Mouse (Mus musculus) neural tube, embryonic 14.5 days (tissue): Measurements from ENCODE around the gene Mylk4. TPM values are rescaled to one million over a fixed set of nuclear protein-coding genes. Genes with fewer than 3 reads are reported as not detected.

Experiments used
- ATAC-seq: fragments of 200-750 bp; cut with Nextera tagmentation; 2 replicates; pipeline ENCODE4 v1.8.0; 2017; ENCODE audit warnings: low read depth, mild to moderate bottlenecking, moderate TSS enrichment, moderate library complexity
- H3K27ac ChIP-seq: fragments of 300-500 bp; sonication (generic); 2 replicates; pipeline ENCODE4 v1.5.1; 2014; ENCODE audit warnings: low read depth, mild to moderate bottlenecking, control low read depth, low read length, moderate library complexity, mixed read lengths
- H3K27me3 ChIP-seq: fragments of 300-500 bp; sonication (generic); 2 replicates; pipeline ENCODE4 v1.6.1; 2014; ENCODE audit warnings: low read length; ENCODE audit not compliant: control insufficient read depth, insufficient read depth
- H3K36me3 ChIP-seq: fragments of 300-500 bp; sonication (generic); 2 replicates; pipeline ENCODE4 v1.6.1; 2014; ENCODE audit warnings: low read length, mixed read lengths; ENCODE audit not compliant: control insufficient read depth, insufficient read depth
- H3K4me1 ChIP-seq: fragments of 300-500 bp; sonication (generic); 2 replicates; pipeline ENCODE4 v1.6.1; 2014; ENCODE audit warnings: low read length; ENCODE audit not compliant: control insufficient read depth, insufficient read depth
- H3K4me2 ChIP-seq: fragments of 300-500 bp; sonication (generic); 2 replicates; pipeline ENCODE4 v1.6.1; 2014; ENCODE audit warnings: mild to moderate bottlenecking, low read depth, low read length, control low read depth
- H3K4me3 ChIP-seq: fragments of 300-500 bp; sonication (generic); 2 replicates; pipeline ENCODE4 v1.5.1; 2014; ENCODE audit warnings: low read depth, low read length, control low read depth, mixed read lengths
- H3K9ac ChIP-seq: fragments of 300-500 bp; sonication (generic); replicated peaks from 2 replicates; pipeline ENCODE4 v1.6.1; 2014; ENCODE audit warnings: low read depth, mild to moderate bottlenecking, control low read depth, low read length, mixed read lengths
- H3K9me3 ChIP-seq: fragments of 300-500 bp; sonication (generic); 2 replicates; pipeline ENCODE4 v1.6.1; 2016; ENCODE audit warnings: low read length; ENCODE audit not compliant: control insufficient read depth
- WGBS: fragments of 180-500 bp; shearing (Covaris S2); extraction: QIAGEN DNeasy Blood & Tissue Kit; methylation state at CpG from one replicate; pipeline ENCODE4 v1.1.7; 2014; 5-methylcytosine and 5-hydroxymethylcytosine counted together
- polyA plus RNA-seq: library from polyadenylated mRNA; unstranded; fragments of >200 nt; fragmentation: Nextera tagmentation; extraction: Ambion mirVana; gene quantifications from 2 replicates; pipeline ENCODE4 v1.2.1, GENCODE M21; 2014

Mylk4 gene
- polyA plus RNA-seq, 1 experiment from 2014 or later = 0.28 TPM

DNA sequence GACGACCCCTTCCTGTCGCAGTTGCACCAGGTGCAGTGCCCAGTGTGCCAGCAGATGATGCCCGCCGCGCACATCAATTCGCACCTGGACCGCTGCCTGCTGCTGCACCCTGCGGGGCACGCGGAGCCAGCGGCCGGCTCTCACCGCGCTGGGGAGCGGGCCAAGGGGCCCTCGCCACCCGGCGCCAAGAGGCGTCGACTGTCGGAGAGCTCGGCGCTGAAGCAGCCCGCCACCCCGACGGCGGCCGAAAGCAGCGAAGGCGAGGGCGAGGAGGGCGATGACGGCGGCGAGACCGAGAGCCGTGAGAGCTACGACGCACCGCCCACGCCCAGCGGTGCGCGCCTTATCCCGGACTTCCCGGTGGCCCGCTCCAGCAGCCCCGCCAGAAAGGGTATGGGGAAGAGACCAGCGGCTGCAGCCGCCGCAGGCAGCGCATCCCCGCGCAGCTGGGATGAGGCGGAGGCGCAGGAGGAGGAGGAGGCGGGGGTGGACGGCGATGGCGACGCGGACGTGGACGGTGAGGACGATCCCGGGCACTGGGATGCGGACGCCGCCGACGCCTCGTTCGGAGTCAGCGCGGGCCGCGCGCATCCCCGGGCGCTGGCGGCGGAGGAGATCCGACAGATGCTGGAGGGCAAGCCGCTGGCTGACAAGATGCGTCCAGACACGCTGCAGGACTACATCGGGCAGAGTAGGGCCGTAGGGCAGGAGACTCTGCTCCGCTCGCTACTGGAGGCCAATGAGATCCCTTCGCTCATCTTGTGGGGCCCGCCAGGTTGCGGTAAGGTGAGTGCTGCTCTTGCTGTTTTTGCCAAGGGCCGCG lies 18.7 kb upstream of the Mylk4 start, which contains the start of gene D930007J09Rik:
D930007J09Rik (minus strand) TSS at position 591 of the 823 bp plus-strand sequence.
- peak within 1 kb of the TSS; percentile 80 for H3K9ac ChIP-seq

DNA sequence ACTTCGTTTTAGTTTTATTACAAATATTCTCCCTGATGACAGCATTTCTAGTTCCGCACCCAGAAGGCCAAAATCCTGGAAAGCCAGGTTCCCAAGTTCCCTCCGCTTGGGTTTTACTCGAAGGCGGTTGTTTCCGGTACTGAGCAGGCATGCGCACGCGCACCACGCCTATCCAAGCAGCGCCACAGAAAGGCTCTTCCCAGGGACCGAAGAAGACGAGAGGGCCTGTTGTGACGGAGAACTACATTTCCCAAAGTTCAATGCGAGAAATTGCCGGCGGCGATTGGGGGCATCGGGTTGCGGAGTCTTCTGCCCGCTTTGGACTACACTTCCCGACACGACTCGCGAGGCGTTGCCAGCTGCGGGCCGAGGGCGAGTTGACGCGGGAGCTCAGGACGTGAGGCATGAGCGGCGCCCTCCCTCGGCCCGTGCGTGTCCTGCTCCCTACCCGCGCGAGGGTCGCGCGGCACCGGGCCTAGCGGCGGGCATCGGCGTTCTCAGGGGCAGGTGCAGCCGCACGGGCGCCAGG lies 18.0 kb upstream of the Mylk4 start, which contains the start of gene Wrnip1:
Wrnip1 (plus strand) TSS at position 346 of the 529 bp plus-strand sequence.
- under 1% methylated on average over 51 of the region's 51 CpGs for WGBS
- no peaks in the 10 kb centered on the region for H3K27me3 ChIP-seq
- peak within 1 kb of the TSS; percentile 66 for H3K4me2 ChIP-seq
- peaks cover 20% of the 10 kb centered on the region; the same call in 1 of the 2 replicates for H3K4me1 ChIP-seq
- H3K4me3 ChIP-seq = peak within 1 kb of the TSS; percentile 54
- peak; percentile 98 for ATAC-seq
- peaks cover 8% of the 10 kb centered on the region; the same call in 1 of the 2 replicates for H3K36me3 ChIP-seq
- peak within 1 kb of the TSS; percentile 80 for H3K9ac ChIP-seq
- H3K9me3 ChIP-seq = no peaks in the 10 kb centered on the region
- H3K27ac ChIP-seq = peak within 1 kb of the TSS; percentile 88

More for the DNA sequence above, 18.7 kb upstream of the Mylk4 start, which contains the start of gene D930007J09Rik:
- WGBS = under 1% methylated on average over 92 of the region's 95 CpGs
- peaks cover 12% of the 10 kb centered on the region; the same call in 1 of the 2 replicates for H3K36me3 ChIP-seq
- H3K27ac ChIP-seq = peak within 1 kb of the TSS; percentile 88
- ATAC-seq = peak; percentile 25
- peaks cover 20% of the 10 kb centered on the region; the same call in 1 of the 2 replicates for H3K4me1 ChIP-seq
- H3K27me3 ChIP-seq = no peaks in the 10 kb centered on the region
- peak within 1 kb of the TSS; percentile 54 for H3K4me3 ChIP-seq
- H3K9me3 ChIP-seq = no peaks in the 10 kb centered on the region
- H3K4me2 ChIP-seq = peak within 1 kb of the TSS; percentile 66

DNA sequence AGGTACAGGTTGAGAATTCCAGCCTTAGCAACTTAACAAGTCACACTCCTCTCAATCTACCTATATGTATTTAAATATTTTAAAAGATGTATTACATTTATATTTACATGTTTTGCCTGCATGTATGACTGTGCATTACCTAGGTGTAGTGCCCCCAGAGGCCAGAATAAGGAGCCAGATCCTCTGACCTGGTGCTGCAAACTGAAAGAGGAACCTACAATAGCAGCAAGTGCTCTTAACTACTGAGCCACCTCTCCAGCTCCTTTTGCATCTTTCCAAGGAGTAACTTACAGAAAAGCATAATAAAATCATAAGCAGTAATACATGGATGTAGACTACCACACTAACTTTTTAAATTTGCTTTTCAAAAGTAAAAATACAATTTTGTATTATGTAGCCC lies 17.1 kb upstream of the Mylk4 start:
- Histone ChIP-seq H3K27ac (no peak overlapping the region), H3K4me1 (peaks cover 20% of the 10 kb centered on the region; the same call in 1 of the 2 replicates), H3K9me3 (no peaks in the 10 kb centered on the region), H3K4me3 (peak overlapping the region; percentile 54; the same call in 1 of the 2 replicates), H3K27me3 (no peaks in the 10 kb centered on the region), H3K9ac (peak overlapping the region; percentile 43; the same call in 1 of the 2 replicates), H3K4me2 (peak overlapping the region; percentile 55), H3K36me3 (no peaks in the 10 kb centered on the region)
- ATAC-seq = no peak

DNA sequence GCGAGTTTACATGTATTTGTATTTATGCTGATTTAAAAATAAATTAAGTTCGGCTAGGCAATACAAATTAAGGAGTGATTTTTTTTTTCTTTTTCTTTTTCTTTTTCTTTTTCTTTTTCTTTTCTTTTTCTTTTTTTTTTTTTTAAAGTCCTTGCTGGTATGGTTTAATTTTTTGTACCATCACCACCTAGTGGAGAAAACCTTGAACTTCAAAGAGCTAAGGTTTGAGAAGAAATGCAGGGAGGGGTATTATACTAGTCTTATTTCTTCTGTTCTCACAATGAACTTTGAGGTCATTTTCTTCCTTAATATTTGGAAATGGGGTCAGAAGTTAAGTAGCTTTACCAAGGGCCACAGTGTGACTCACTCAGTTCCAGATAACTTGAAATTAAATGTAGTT lies 15.4 kb upstream of the Mylk4 start:
- ATAC-seq = no peak
- no peak overlapping the region for H3K9ac ChIP-seq
- H3K4me2 ChIP-seq = no peak overlapping the region
- H3K4me1 ChIP-seq = peaks cover 15% of the 10 kb centered on the region; the same call in 1 of the 2 replicates
- no peaks in the 10 kb centered on the region for H3K9me3 ChIP-seq
- 76% methylated on average over 2 of the region's 2 CpGs for WGBS
- no peak overlapping the region for H3K27ac ChIP-seq
- H3K27me3 ChIP-seq = no peaks in the 10 kb centered on the region
- no peaks in the 10 kb centered on the region for H3K36me3 ChIP-seq
- no peak overlapping the region for H3K4me3 ChIP-seq

DNA sequence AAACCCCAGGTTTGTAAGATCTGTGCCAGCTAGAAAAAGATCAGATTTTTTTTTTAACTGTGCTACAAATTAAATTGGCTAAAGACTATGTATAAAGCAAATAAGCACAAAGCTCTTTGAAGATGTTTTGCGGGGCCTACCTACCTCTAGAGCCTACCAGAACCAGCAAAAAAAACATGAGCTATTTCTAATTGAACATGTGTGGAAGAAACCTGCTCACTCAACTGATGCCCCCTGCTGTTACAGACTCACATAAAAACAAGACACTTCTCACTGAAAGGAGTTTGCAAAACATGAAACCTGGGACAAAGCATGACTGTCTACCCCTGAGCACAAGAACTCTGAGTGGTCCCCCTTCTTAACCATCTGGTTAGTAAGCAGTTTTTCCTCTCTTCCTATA lies 13.3 kb upstream of the Mylk4 start:
- Histone ChIP-seq H3K9ac (no peak overlapping the region), H3K4me1 (peaks cover 5% of the 10 kb centered on the region; the same call in 1 of the 2 replicates), H3K4me2 (no peak overlapping the region), H3K27ac (no peak overlapping the region), H3K27me3 (no peaks in the 10 kb centered on the region), H3K36me3 (no peaks in the 10 kb centered on the region), H3K9me3 (no peaks in the 10 kb centered on the region), H3K4me3 (no peak overlapping the region)
- WGBS = 81% methylated on average over 1 of the region's 1 CpGs
- ATAC-seq = no peak

DNA sequence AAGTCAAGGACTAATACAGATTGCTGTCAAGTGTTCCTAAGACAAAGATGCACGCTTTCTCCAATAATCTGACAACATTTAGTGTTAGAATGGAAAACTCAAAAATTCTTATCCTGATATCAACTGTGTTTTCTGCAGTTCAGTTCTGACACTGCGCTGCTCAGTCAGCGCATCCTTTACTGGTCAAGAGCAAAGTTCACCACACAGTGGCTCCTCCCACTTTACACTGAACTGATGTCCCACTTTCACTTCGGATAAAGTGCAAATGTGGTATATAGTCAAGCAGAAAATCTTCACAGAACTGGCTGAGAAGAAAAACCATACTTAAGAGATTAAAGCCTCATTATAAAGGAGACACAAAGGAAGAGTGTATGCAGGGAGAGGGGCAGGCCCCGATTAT lies 11.4 kb upstream of the Mylk4 start:
- no peak for ATAC-seq
- no peak overlapping the region for H3K4me2 ChIP-seq
- H3K4me1 ChIP-seq = no peaks in the 10 kb centered on the region
- H3K4me3 ChIP-seq = no peak overlapping the region
- H3K36me3 ChIP-seq = no peaks in the 10 kb centered on the region
- 93% methylated on average over 5 of the region's 5 CpGs for WGBS
- no peaks in the 10 kb centered on the region for H3K9me3 ChIP-seq
- H3K9ac ChIP-seq = no peak overlapping the region
- no peak overlapping the region for H3K27ac ChIP-seq
- H3K27me3 ChIP-seq = no peaks in the 10 kb centered on the region

DNA sequence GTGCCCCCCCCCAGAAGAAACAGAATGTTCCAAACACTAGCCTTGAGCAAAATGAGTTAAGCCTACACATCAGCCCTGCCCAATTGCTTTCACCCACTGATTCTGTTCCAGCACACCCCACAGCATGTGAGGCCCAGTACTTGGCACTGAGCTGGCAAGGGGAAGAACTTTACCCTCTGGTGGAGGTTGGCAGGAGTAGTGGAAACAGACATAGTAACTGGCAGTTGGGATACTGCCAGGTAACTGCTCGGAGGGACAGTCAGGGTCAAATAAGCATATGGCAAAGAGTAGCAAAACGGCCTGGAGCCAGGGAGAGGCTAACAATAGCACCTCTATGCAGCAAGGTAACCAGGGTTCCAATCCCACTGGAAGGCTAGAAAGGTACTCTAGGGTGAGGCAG lies 10.9 kb upstream of the Mylk4 start:
- Histone ChIP-seq H3K4me1 (no peaks in the 10 kb centered on the region), H3K36me3 (no peaks in the 10 kb centered on the region)

DNA sequence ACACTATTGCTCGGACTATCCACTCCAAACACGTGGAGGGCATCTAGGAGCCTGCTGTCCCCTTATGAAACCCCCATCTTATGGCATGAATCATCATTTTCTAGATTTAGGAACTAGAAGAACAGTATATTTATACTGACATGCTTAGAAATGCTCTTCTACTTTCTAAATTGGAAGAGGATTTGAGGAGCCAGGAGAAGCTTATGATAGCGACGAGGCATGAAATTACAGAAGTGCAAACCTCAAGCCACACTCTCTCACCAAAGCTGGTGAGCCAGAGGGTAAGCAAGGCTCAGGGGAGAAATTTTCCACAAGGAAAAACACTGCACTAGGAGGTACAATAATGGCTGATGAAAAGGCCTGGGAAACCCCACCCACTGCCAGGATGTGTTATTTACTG lies 6.0 kb upstream of the Mylk4 start:
- H3K9ac ChIP-seq = no peak overlapping the region
- H3K27me3 ChIP-seq = no peaks in the 10 kb centered on the region
- no peaks in the 10 kb centered on the region for H3K4me1 ChIP-seq
- no peaks in the 10 kb centered on the region for H3K9me3 ChIP-seq
- no peak overlapping the region for H3K4me2 ChIP-seq
- no peak for ATAC-seq
- no peak overlapping the region for H3K27ac ChIP-seq
- no peak overlapping the region for H3K4me3 ChIP-seq
- no peaks in the 10 kb centered on the region for H3K36me3 ChIP-seq
- 81% methylated on average over 4 of the region's 4 CpGs for WGBS

More for the DNA sequence above, 10.9 kb upstream of the Mylk4 start:
- Histone ChIP-seq H3K9ac (no peak overlapping the region), H3K4me3 (no peak overlapping the region), H3K27me3 (no peaks in the 10 kb centered on the region), H3K27ac (no peak overlapping the region), H3K9me3 (no peaks in the 10 kb centered on the region), H3K4me2 (no peak overlapping the region)
- ATAC-seq = no peak
- 76% methylated on average over 2 of the region's 2 CpGs for WGBS

DNA sequence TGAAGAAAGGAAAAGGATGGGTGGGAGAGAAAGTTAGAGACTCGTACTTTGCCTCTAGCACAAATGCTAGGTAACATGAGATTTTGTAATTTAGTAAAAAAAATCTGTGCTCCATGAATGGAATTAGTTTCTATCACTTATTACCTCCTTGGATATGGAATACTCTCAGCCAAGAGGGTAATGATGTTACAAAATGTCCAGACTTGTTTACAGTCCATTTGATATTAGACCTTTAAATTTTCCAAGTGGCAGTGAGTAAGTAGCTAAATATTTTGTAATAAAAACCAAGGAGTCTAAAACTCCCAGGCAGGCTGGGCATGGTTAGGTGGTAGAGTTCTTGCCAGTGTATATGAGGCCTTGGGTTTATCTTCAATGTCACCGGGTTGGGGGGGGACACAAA lies 3.8 kb upstream of the Mylk4 start:
- no peak for ATAC-seq
- Histone ChIP-seq H3K4me2 (no peak overlapping the region), H3K27ac (no peak overlapping the region), H3K4me3 (no peak overlapping the region), H3K36me3 (no peaks in the 10 kb centered on the region), H3K9ac (no peak overlapping the region), H3K9me3 (no peaks in the 10 kb centered on the region), H3K27me3 (no peaks in the 10 kb centered on the region), H3K4me1 (no peaks in the 10 kb centered on the region)
- 88% methylated on average over 2 of the region's 2 CpGs for WGBS
